Mouse (Mus musculus): ENCODE results near the gene Tha1.

GRCm38 (mm10) chr11:117888168-117888852, 15.0 kb upstream of the Tha1 start:
- no peak for TF ChIP-seq POLR2A (IDR thresholded peaks at IDR 0.05; ENCODE audit: extremely low read depth, insufficient read depth, low read length)
- no peak for TF ChIP-seq CTCF (IDR thresholded peaks at IDR 0.05; ENCODE audit: extremely low read depth, insufficient read depth, low read length)
